Mouse (Mus musculus): Measurements from ENCODE around the gene Gm17571. TPM values are rescaled to one million over a fixed set of nuclear protein-coding genes. Genes with fewer than 3 reads are reported as not detected.
A peak's percentile ranks its signal among the peaks of the same experiment; 100 is the strongest.

The Gm17571 gene
- polyA plus RNA-seq, 1 experiment from 2014 or later = not detected

DNA sequence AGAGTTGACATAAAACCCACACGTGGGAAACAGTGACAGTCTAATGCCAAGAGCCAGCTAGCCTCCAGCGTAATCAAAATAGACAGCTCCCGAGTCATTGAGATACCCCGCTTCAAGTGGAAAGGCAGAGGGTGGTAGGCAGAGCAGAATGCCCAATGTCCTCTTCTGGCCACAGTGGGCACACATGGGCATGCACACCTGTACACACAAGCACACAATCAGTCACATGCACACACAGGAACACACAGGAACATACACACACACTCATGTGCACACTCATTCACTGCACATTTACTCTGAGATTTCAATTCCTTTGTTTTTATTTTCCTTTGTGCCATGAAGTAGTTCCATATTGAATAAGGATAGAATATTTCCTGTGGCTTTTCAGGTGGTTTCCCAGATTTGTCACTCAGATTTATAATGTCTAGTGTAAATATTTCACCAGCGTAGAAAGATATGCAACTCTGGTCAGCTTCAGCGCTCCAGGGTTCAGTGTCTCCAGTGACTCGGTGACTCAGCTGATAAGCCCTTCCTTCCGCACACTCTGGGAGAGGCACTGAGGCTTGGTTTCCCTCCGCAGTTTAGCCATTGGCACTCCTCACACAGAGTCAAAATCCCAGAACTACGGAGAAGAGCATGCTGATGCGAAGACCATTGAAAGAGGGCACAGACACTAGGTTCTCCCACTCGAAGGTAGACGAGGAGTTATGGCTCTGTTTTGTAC, 4.4 kb downstream of the Gm17571 start:
- no peak overlapping the region for H3K27ac ChIP-seq (ENCODE audit: low read length)
- H3K27me3 ChIP-seq (ENCODE audit: control insufficient read depth, insufficient read depth, low read depth, low read length) = no peaks in the 10 kb centered on the region
- H3K9me3 ChIP-seq (ENCODE audit: control insufficient read depth, low read length) = peaks cover 2% of the 10 kb centered on the region; the same call in 1 of the 2 replicates
- ATAC-seq (ENCODE audit: low read depth) = peak; percentile 44; the same call in 1 of the 2 replicates
- H3K4me3 ChIP-seq (ENCODE audit: low read length) = no peak overlapping the region
- H3K4me2 ChIP-seq (ENCODE audit: low read depth, low read length) = no peak overlapping the region
- H3K9ac ChIP-seq (ENCODE audit: low read length) = no peak overlapping the region
- peaks cover 7% of the 10 kb centered on the region for H3K4me1 ChIP-seq (replicated peaks; ENCODE audit: control insufficient read depth, insufficient read depth, low read length)
- H3K36me3 ChIP-seq (ENCODE audit: control insufficient read depth, insufficient read depth, low read length) = no peaks in the 10 kb centered on the region; the same call in 1 of the 2 replicates
- WGBS = 43% methylated on average over 13 of the region's 13 CpGs

DNA sequence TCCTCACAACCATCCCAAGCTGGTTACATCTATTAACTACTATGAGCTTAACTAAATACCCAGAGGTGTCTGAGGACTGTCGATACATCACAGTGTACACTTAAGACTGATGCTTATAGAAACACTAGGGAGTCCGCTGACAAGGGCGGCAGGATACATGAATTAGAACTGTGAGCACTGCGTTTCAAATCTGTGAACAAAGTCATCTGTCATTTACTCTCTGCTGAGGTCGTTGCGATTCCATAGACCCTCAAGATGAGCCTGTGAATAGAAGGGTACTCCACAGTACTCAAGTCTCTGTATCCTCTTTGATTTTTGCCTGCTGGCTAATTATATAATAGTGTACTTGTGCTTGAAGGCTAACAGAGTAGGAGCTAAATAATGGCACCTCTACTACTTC, 5.6 kb downstream of the Gm17571 start:
- Histone ChIP-seq H3K27me3 (ENCODE audit: control insufficient read depth, insufficient read depth, low read depth, low read length) (no peaks in the 10 kb centered on the region), H3K9ac (ENCODE audit: low read length) (no peak overlapping the region), H3K36me3 (ENCODE audit: control insufficient read depth, insufficient read depth, low read length) (no peaks in the 10 kb centered on the region; the same call in 1 of the 2 replicates), H3K4me1 (replicated peaks; ENCODE audit: control insufficient read depth, insufficient read depth, low read length) (no peaks in the 10 kb centered on the region; the same call in 1 of the 2 replicates), H3K4me3 (ENCODE audit: low read length) (no peak overlapping the region), H3K4me2 (ENCODE audit: low read depth, low read length) (no peak overlapping the region), H3K9me3 (ENCODE audit: control insufficient read depth, low read length) (peaks cover 5% of the 10 kb centered on the region), H3K27ac (ENCODE audit: low read length) (no peak overlapping the region)
- no peak for ATAC-seq (ENCODE audit: low read depth)
- WGBS = 52% methylated on average over 6 of the region's 6 CpGs

DNA sequence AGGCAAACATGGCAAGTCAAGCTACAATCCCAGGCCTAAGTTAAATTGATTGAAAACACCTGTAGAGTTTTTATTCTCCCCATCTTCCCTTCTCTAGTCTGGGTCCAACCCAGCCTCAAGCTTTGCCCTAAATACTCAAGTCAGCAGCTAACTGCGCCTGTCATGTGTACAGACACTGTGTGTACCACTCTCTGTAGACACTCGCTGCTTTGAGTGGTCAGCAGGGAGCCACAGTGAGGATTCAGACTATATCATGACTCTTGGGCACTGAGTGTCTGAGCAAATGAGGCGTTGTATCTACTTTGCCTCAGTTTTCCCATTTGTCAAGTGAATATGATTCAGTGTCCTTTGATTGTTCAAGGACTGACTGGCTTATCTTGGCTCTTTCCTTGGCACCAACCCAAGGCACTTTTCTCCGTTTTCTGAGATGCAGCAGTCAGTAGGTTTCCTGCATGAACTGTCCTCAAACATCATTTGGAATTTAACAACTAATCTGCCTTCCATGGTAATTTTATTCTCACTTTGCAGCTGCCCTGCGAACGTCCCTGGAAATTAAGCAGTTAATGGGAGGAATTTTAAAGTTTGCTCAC, 13.0 kb downstream of the Gm17571 start:
- Histone ChIP-seq H3K27me3 (ENCODE audit: control insufficient read depth, insufficient read depth, low read depth, low read length) (no peaks in the 10 kb centered on the region), H3K4me3 (ENCODE audit: low read length) (no peak overlapping the region), H3K4me1 (replicated peaks; ENCODE audit: control insufficient read depth, insufficient read depth, low read length) (peaks cover 11% of the 10 kb centered on the region), H3K9ac (ENCODE audit: low read length) (no peak overlapping the region), H3K4me2 (ENCODE audit: low read depth, low read length) (no peak overlapping the region), H3K36me3 (ENCODE audit: control insufficient read depth, insufficient read depth, low read length) (no peaks in the 10 kb centered on the region; the same call in 1 of the 2 replicates), H3K27ac (ENCODE audit: low read length) (no peak overlapping the region), H3K9me3 (ENCODE audit: control insufficient read depth, low read length) (peaks cover 5% of the 10 kb centered on the region)
- 49% methylated on average over 6 of the region's 6 CpGs for WGBS
- ATAC-seq (ENCODE audit: low read depth) = no peak; the same call in 1 of the 2 replicates

DNA sequence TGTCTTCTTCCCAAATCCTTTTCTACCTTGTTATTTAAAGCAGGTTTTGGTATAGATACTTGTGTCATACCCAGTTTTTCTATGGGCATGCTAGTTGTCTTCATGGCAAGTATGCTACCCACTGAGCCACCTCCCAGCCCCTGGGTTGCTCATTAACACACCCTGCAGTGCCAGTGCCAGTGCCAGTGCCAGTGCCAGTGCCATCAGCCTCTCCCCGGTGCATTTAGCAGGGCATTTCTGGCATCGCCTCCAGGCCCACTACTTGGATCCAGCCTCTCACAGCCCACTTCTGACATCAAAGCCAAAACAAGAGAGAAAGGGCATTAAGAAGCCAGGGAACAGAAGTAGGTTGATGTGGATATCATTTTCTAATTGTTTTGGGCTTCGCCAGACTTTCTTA, 14.9 kb downstream of the Gm17571 start:
- peaks cover 16% of the 10 kb centered on the region for H3K4me1 ChIP-seq (replicated peaks; ENCODE audit: control insufficient read depth, insufficient read depth, low read length)

DNA sequence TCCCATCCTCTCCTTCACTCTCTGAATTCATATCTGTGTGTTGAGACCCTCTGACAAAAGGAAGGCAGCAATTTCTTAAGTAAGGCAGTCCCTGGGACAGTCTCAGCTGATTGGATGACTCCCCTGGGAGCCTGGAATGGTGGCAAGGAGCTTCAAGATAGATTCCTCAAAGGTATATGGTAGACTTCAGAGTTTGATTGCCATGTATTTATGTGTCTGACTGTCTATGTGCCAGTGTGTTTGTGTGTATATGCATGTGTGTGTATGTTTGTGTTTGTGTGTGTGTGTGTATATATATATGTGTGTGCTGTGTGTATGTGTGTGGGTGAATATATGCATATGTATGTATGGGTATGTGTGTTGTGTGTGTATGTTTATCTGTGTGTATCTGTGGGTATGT, 15.8 kb downstream of the Gm17571 start:
- H3K9ac ChIP-seq (ENCODE audit: low read length) = no peak overlapping the region

More for the DNA sequence above, 14.9 kb downstream of the Gm17571 start:
- no peaks in the 10 kb centered on the region for H3K9me3 ChIP-seq (ENCODE audit: control insufficient read depth, low read length)
- no peak overlapping the region for H3K27ac ChIP-seq (ENCODE audit: low read length)
- no peaks in the 10 kb centered on the region for H3K36me3 ChIP-seq (ENCODE audit: control insufficient read depth, insufficient read depth, low read length)
- H3K27me3 ChIP-seq (ENCODE audit: control insufficient read depth, insufficient read depth, low read depth, low read length) = no peaks in the 10 kb centered on the region
- WGBS = 91% methylated on average over 3 of the region's 3 CpGs
- no peak overlapping the region for H3K9ac ChIP-seq (ENCODE audit: low read length)
- ATAC-seq (ENCODE audit: low read depth) = no peak
- no peak overlapping the region for H3K4me3 ChIP-seq (ENCODE audit: low read length)
- H3K4me2 ChIP-seq (ENCODE audit: low read depth, low read length) = no peak overlapping the region

DNA sequence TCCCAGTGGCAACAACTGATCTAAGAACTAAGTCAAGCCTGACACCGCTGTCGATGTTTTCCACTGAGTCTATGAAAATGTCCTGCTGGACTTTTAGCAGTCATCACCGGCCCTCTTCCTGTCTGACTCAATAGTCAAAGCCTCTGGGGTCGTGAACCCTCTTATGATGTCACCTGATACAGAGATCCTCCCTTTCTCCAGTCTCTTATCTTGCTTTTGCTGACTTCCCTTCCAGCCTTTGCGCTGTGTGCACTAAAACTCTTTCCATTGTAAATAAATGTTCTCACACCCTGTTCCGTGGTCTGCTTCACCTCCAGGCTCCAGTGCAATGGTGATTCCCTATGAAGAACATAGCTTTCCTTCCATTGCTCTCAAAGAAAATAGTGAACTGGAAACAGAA, 16.3 kb downstream of the Gm17571 start:
- H3K9me3 ChIP-seq (ENCODE audit: control insufficient read depth, low read length) = no peaks in the 10 kb centered on the region
- no peak overlapping the region for H3K4me3 ChIP-seq (ENCODE audit: low read length)
- 0 out of 2 replicates have a peak overlapping the region, but pooled peaks have one; percentile 2 for H3K27ac ChIP-seq (ENCODE audit: low read length)
- peak; percentile 64 for ATAC-seq (ENCODE audit: low read depth)
- H3K36me3 ChIP-seq (ENCODE audit: control insufficient read depth, insufficient read depth, low read length) = no peaks in the 10 kb centered on the region
- H3K4me1 ChIP-seq (replicated peaks; ENCODE audit: control insufficient read depth, insufficient read depth, low read length) = peaks cover 26% of the 10 kb centered on the region
- no peaks in the 10 kb centered on the region for H3K27me3 ChIP-seq (ENCODE audit: control insufficient read depth, insufficient read depth, low read depth, low read length)
- H3K4me2 ChIP-seq (ENCODE audit: low read depth, low read length) = no peak overlapping the region
- H3K9ac ChIP-seq (ENCODE audit: low read length) = no peak overlapping the region
- 58% methylated on average over 6 of the region's 6 CpGs for WGBS

More for the DNA sequence above, 15.8 kb downstream of the Gm17571 start:
- H3K4me2 ChIP-seq (ENCODE audit: low read depth, low read length) = no peak overlapping the region
- H3K4me1 ChIP-seq (replicated peaks; ENCODE audit: control insufficient read depth, insufficient read depth, low read length) = peaks cover 22% of the 10 kb centered on the region
- no peak for ATAC-seq (ENCODE audit: low read depth)
- 0 out of 2 replicates have a peak overlapping the region, but pooled peaks have one; percentile 2 for H3K27ac ChIP-seq (ENCODE audit: low read length)
- no peaks in the 10 kb centered on the region for H3K27me3 ChIP-seq (ENCODE audit: control insufficient read depth, insufficient read depth, low read depth, low read length)
- H3K36me3 ChIP-seq (ENCODE audit: control insufficient read depth, insufficient read depth, low read length) = no peaks in the 10 kb centered on the region
- no peak overlapping the region for H3K4me3 ChIP-seq (ENCODE audit: low read length)
- H3K9me3 ChIP-seq (ENCODE audit: control insufficient read depth, low read length) = no peaks in the 10 kb centered on the region

DNA sequence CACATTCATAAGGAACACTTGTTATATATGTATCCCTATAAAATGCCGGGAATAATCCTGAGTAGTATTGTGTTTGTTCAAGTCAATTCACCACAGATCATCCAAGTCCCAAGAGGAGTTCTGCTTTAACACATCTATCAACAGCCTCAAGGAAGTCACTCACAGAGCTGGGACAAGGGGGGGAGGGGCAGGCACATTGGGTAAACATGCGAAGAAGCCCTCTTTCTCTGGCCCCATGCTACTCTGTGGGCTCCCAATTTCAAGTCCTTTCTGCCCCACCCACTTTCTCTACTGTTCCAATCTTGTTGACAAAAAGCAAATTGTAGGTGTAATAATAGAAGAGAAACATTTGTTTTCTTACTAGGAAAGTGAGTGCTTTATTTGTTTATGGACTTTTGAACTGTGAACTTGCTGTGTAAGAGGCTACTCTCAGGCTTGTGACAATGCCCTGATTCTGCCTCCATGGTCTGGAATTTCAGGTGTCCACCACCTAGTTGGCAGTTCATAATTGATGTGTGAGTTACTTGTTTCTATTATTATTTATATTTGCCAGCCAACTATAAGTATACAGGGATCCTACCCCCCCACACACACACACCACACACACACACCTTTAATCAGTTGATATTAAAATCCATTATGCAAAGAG, 17.0 kb downstream of the Gm17571 start:
- WGBS = 37% methylated on average over 2 of the region's 2 CpGs
- Histone ChIP-seq H3K27ac (ENCODE audit: low read length) (no peak overlapping the region), H3K4me1 (replicated peaks; ENCODE audit: control insufficient read depth, insufficient read depth, low read length) (peaks cover 33% of the 10 kb centered on the region), H3K4me2 (ENCODE audit: low read depth, low read length) (no peak overlapping the region), H3K36me3 (ENCODE audit: control insufficient read depth, insufficient read depth, low read length) (no peaks in the 10 kb centered on the region), H3K9ac (ENCODE audit: low read length) (no peak overlapping the region), H3K9me3 (ENCODE audit: control insufficient read depth, low read length) (no peaks in the 10 kb centered on the region), H3K27me3 (ENCODE audit: control insufficient read depth, insufficient read depth, low read depth, low read length) (no peaks in the 10 kb centered on the region), H3K4me3 (ENCODE audit: low read length) (no peak overlapping the region)
- ATAC-seq (ENCODE audit: low read depth) = no peak

DNA sequence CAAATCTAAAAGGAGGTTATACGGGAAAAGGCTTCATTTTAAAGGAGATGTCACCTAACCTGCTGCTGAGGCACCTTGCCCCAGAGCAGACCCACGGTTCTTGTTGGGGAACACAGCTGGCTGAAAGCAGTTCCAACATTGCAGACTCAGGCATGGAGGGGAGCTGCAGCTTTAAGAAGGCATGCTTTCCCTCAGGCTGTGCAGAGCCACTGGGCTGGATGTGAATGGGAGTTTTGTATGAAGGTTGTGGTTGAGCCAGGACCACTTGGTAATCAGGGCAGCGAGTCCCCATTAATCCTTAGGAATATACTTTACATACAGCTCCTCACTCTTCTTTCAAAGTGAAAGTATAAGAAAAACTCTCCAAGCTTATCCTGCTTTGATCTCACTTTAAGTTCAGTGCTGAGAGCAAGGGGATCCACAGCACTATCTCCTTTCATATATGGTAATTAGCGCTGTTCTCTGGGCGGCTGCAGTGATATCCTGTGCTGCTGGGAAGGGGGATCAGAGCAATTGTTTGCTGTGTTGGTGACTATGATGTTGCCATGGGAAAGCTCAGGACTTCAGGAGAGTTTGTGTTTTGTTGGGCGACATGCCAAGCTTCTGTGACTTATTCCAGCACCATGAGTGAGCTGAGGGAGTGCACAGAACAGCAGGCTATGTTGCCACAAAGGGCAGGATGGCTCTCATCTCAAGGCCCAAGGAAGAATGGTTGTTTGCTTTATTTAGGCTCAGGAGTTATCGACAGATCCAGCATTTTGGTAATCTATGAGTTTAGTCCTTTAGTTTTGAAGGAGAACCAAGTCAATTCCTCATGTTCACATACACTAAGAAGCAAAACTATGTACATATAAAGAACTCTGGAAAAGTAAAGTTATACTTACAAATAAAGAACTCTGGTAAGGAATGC, 21.3 kb downstream of the Gm17571 start:
- peak; percentile 87 for ATAC-seq (ENCODE audit: low read depth)
- H3K4me3 ChIP-seq (ENCODE audit: low read length) = peak overlapping the region; percentile 11; the same call in 1 of the 2 replicates
- peaks cover 32% of the 10 kb centered on the region for H3K4me1 ChIP-seq (replicated peaks; ENCODE audit: control insufficient read depth, insufficient read depth, low read length)
- H3K9me3 ChIP-seq (ENCODE audit: control insufficient read depth, low read length) = no peaks in the 10 kb centered on the region
- no peaks in the 10 kb centered on the region for H3K36me3 ChIP-seq (ENCODE audit: control insufficient read depth, insufficient read depth, low read length)
- H3K9ac ChIP-seq (ENCODE audit: low read length) = peak overlapping the region; percentile 1; the same call in 1 of the 2 replicates
- 16% methylated on average over 7 of the region's 7 CpGs for WGBS
- no peaks in the 10 kb centered on the region for H3K27me3 ChIP-seq (ENCODE audit: control insufficient read depth, insufficient read depth, low read depth, low read length)
- peak overlapping the region; percentile 9 for H3K4me2 ChIP-seq (ENCODE audit: low read depth, low read length)
- peak overlapping the region; percentile 38 for H3K27ac ChIP-seq (ENCODE audit: low read length)

Data from lung, embryonic 16.5 days (tissue).